Mouse (Mus musculus) MEL (cell line): ENCODE measurements around the gene Zfp202.

Experiments
- CTCF ChIP-seq, 3 experiments: IDR thresholded peaks in 2 of 3; conservative IDR thresholded peaks in 1 of 3; 2 replicates each; pipeline ENCODE4 v1.5.1; 2011 to 2012; ENCODE audit warnings: low read length in 3 of 3, low read depth in 2 of 3, mild to moderate bottlenecking in 2 of 3, improper control_type of control experiment in 1 of 3, inconsistent platforms in 1 of 3, mixed read lengths in 1 of 3, moderate library complexity in 1 of 3; ENCODE audit not compliant: control insufficient read depth in 1 of 3, insufficient read depth in 1 of 3, poor library complexity in 1 of 3, severe bottlenecking in 1 of 3
- ELF1 ChIP-seq: IDR thresholded peaks from 2 replicates; pipeline ENCODE4 v1.6.1; 2014; ENCODE audit warnings: low read depth, mild to moderate bottlenecking, inconsistent platforms, low read length, improper control_type of control experiment, moderate library complexity
- EP300 ChIP-seq, 2 experiments: IDR thresholded peaks; 2 replicates each; pipeline ENCODE4 v1.6.1; 2011; ENCODE audit warnings: improper control_type of control experiment in 2 of 2, low read length in 2 of 2, low read depth in 1 of 2, mild to moderate bottlenecking in 1 of 2
- ETS1 ChIP-seq: IDR thresholded peaks from 2 replicates; pipeline ENCODE4 v1.6.1; 2012; ENCODE audit warnings: low read depth, mild to moderate bottlenecking, inconsistent platforms, low read length, improper control_type of control experiment, moderate library complexity
- KAT2A ChIP-seq: conservative IDR thresholded peaks from 2 replicates; pipeline ENCODE4 v1.6.1; 2012; ENCODE audit warnings: low read depth, low read length, improper control_type of control experiment, inconsistent platforms
- MAFK ChIP-seq: IDR thresholded peaks from 2 replicates; pipeline ENCODE4 v1.6.1; 2011; ENCODE audit warnings: low read depth, mild to moderate bottlenecking, low read length, improper control_type of control experiment, borderline replicate concordance
- POLR2AphosphoS2 ChIP-seq: IDR thresholded peaks from 2 replicates; pipeline ENCODE4 v1.6.1; 2011; ENCODE audit warnings: low read length, improper control_type of control experiment
- SMC3 ChIP-seq: IDR thresholded peaks from 2 replicates; pipeline ENCODE4 v1.6.1; 2011; ENCODE audit warnings: low read depth, low read length, improper control_type of control experiment
- ZMIZ1 ChIP-seq: IDR thresholded peaks from 2 replicates; pipeline ENCODE4 v1.6.1; 2012; ENCODE audit warnings: low read depth, mild to moderate bottlenecking, inconsistent platforms, low read length, improper control_type of control experiment, moderate library complexity
- ZNF384 ChIP-seq: IDR thresholded peaks from 2 replicates; pipeline ENCODE4 v1.6.1; 2012; ENCODE audit warnings: low read depth, mild to moderate bottlenecking, inconsistent platforms, low read length, improper control_type of control experiment

- TF ChIP-seq POLR2AphosphoS2 = no peak
- no peak for TF ChIP-seq CTCF (IDR thresholded peaks at IDR 0.05 in 2 of 3, conservative IDR thresholded peaks at IDR 0.05 in 1 of 3; ENCODE audit: control insufficient read depth in 1 of 3, insufficient read depth in 1 of 3, low read depth in 2 of 3, low read length in 3 of 3, poor library complexity in 1 of 3, severe bottlenecking in 1 of 3)
- no peak for TF ChIP-seq ZMIZ1
- TF ChIP-seq EP300 (IDR thresholded peaks at IDR 0.05; ENCODE audit: low read depth in 1 of 2, low read length in 2 of 2) = no peak
- TF ChIP-seq ZNF384 = no peak
- no peak for TF ChIP-seq ELF1
- no peak for TF ChIP-seq ETS1
- no peak for TF ChIP-seq SMC3
- TF ChIP-seq MAFK = no peak
- TF ChIP-seq KAT2A = no peak
Measured at GRCm38 (mm10) chr9:40231019-40231418, 38.9 kb downstream of the Zfp202 start.
